Mouse (Mus musculus) MEL (cell line): ENCODE measurements at regions not wholly inside any gene's neighbourhood (a gene's known extent, or its start where the extent isn't known, plus 50 kb on each side); places are given as distances from the start of the nearest gene placed in this dataset.

ENCODE experiments used
- BHLHE40 ChIP-seq: IDR thresholded peaks from 2 replicates; pipeline ENCODE4 v1.6.1; 2012; ENCODE audit warnings: low read depth, mild to moderate bottlenecking, inconsistent platforms, low read length, improper control_type of control experiment, borderline replicate concordance
- CTCF ChIP-seq, 3 experiments: IDR thresholded peaks in 2 of 3; conservative IDR thresholded peaks in 1 of 3; 2 replicates each; pipeline ENCODE4 v1.5.1; 2011 to 2012; ENCODE audit warnings: low read length in 3 of 3, low read depth in 2 of 3, mild to moderate bottlenecking in 2 of 3, improper control_type of control experiment in 1 of 3, inconsistent platforms in 1 of 3, mixed read lengths in 1 of 3, moderate library complexity in 1 of 3; ENCODE audit not compliant: control insufficient read depth in 1 of 3, insufficient read depth in 1 of 3, poor library complexity in 1 of 3, severe bottlenecking in 1 of 3
- GATA1 ChIP-seq: IDR thresholded peaks from 2 replicates; pipeline ENCODE4 v1.6.1; 2011; ENCODE audit warnings: low read depth, low read length, improper control_type of control experiment
- POLR2A ChIP-seq, 2 experiments: IDR thresholded peaks; 2 replicates each; pipeline ENCODE4 v1.6.1; 2011 to 2012; ENCODE audit warnings: low read length in 2 of 2, mild to moderate bottlenecking in 2 of 2, control low read depth in 1 of 2, improper control_type of control experiment in 1 of 2, low read depth in 1 of 2, moderate library complexity in 1 of 2; ENCODE audit not compliant: control insufficient read depth in 1 of 2, insufficient read depth in 1 of 2, poor library complexity in 1 of 2
- POLR2AphosphoS2 ChIP-seq: IDR thresholded peaks from 2 replicates; pipeline ENCODE4 v1.6.1; 2011; ENCODE audit warnings: low read length, improper control_type of control experiment
- TBP ChIP-seq: IDR thresholded peaks from 2 replicates; pipeline ENCODE4 v1.8.0; 2011; ENCODE audit warnings: low read depth, low read length, improper control_type of control experiment
- UBTF ChIP-seq: IDR thresholded peaks from 2 replicates; pipeline ENCODE4 v1.6.1; 2012; ENCODE audit warnings: low read depth, mild to moderate bottlenecking, inconsistent platforms, low read length, improper control_type of control experiment, moderate library complexity, borderline replicate concordance; ENCODE audit not compliant: insufficient read depth
- ZNF384 ChIP-seq: IDR thresholded peaks from 2 replicates; pipeline ENCODE4 v1.6.1; 2012; ENCODE audit warnings: low read depth, mild to moderate bottlenecking, inconsistent platforms, low read length, improper control_type of control experiment

DNA sequence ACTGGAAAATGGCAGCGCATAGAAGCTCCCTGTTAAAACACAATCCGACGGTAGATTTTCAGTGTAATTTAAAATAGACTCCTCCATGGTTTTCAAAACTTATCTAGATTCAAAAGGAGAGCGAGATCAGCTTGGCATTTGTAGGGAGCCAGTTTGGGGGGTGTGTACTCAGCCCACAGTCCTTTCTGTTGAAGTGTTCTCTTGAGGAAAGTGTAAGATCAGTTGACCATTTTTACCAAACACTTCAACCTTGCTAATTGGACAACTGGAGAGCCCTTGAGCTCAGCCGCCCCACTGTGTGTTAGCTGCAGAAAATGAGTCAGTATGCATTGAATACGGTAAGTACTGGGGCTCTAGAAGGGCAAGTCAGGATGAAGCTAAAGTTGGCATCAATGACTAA lies 59.8 kb upstream of the Med13 start:
- TF ChIP-seq UBTF (no peak), ZNF384 (no peak), CTCF (IDR thresholded peaks at IDR 0.05 in 2 of 3, conservative IDR thresholded peaks at IDR 0.05 in 1 of 3; ENCODE audit: control insufficient read depth in 1 of 3, insufficient read depth in 1 of 3, low read depth in 2 of 3, low read length in 3 of 3, poor library complexity in 1 of 3, severe bottlenecking in 1 of 3) (no peak), TBP (no peak), GATA1 (no peak), POLR2A (IDR thresholded peaks at IDR 0.05; ENCODE audit: control insufficient read depth in 1 of 2, insufficient read depth in 1 of 2, low read depth in 1 of 2, low read length in 2 of 2, poor library complexity in 1 of 2) (no peak), POLR2AphosphoS2 (no peak), BHLHE40 (no peak)
